Mouse (Mus musculus) small intestine, adult 2 months (tissue): ENCODE data around the gene Olfr1154. TPM values are rescaled to one million over a fixed set of nuclear protein-coding genes. Genes with fewer than 3 reads are reported as not detected.

ENCODE experiments used
- H3K27ac ChIP-seq: fragments of 200-500 bp; 2 replicates; pipeline ENCODE4 v1.5.1; 2012; ENCODE audit warnings: low read depth, low read length, control low read depth, inconsistent platforms; ENCODE audit not compliant: insufficient read depth
- H3K27me3 ChIP-seq: fragments of 200-500 bp; 2 replicates; pipeline ENCODE4 v1.6.1; 2012; ENCODE audit warnings: mild to moderate bottlenecking, moderate library complexity, low read length, inconsistent platforms; ENCODE audit not compliant: control insufficient read depth, insufficient read depth
- H3K36me3 ChIP-seq: fragments of 200-500 bp; 2 replicates; pipeline ENCODE4 v1.6.1; 2012; ENCODE audit warnings: mild to moderate bottlenecking, low read length, control low read depth, inconsistent platforms; ENCODE audit not compliant: control insufficient read depth, insufficient read depth
- H3K4me1 ChIP-seq: fragments of 200-500 bp; 2 replicates; pipeline ENCODE4 v1.6.1; 2012; ENCODE audit warnings: low read length, inconsistent platforms, mixed read lengths; ENCODE audit not compliant: control insufficient read depth, insufficient read depth, insufficient read length
- H3K4me3 ChIP-seq: fragments of 200-500 bp; 2 replicates; pipeline ENCODE4 v1.5.1; 2012; ENCODE audit warnings: low read depth, mild to moderate bottlenecking, control low read depth, inconsistent platforms, low read length, moderate library complexity
- CTCF ChIP-seq: fragments of 200-500 bp; IDR thresholded peaks from 2 replicates; pipeline ENCODE4 v1.5.1; 2012; ENCODE audit warnings: low read depth, mild to moderate bottlenecking, control low read depth, inconsistent platforms, low read length, moderate library complexity, mixed read lengths; ENCODE audit not compliant: insufficient replicate concordance, insufficient read length; ENCODE audit errors: extremely low read depth
- POLR2A ChIP-seq: fragments of 200-500 bp; IDR thresholded peaks from 2 replicates; pipeline ENCODE4 v1.6.1; 2012; ENCODE audit warnings: low read depth, mild to moderate bottlenecking, control low read depth, inconsistent platforms, low read length, moderate library complexity
- WGBS: fragments of 180-500 bp; shearing (Covaris S2); methylation state at CpG from one replicate; pipeline ENCODE4 v1.1.7; 2018; 5-methylcytosine and 5-hydroxymethylcytosine counted together
- polyA plus RNA-seq: library from polyadenylated mRNA; depleted of rRNA; stranded (reverse); fragments of >200 nt; gene quantifications from 2 replicates; pipeline ENCODE4 v1.2.3, GENCODE M21; 2012; rRNA removed

The Olfr1154 gene
- polyA plus RNA-seq: not detected in 2 replicates

DNA sequence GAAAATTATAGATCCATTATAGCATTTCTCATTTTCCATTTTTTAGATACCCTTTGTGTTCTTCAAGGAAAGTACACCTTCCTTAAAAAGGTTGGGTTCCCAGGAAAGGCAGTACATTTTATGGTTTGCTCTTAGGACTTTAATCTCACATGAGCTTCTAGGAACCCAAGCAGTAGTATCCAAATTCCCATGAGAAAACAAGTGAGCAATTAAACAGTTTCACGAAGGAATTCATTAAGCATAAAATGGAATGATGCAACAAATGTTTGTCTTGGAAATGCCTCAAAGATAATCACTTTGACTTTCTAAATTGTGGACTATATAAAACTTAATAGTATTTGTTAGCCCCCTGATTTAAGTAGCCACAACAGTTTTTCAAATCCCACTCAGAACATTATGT lies at the start of gene Olfr1154:
Gene Olfr1154 (minus strand): TSS at position 101 of the 400 bp plus-strand sequence.
- Histone ChIP-seq H3K27ac (no peak within 1 kb of the TSS), H3K27me3 (no peaks in the 10 kb centered on the region), H3K4me3 (no peak within 1 kb of the TSS), H3K4me1 (no peaks in the 10 kb centered on the region), H3K36me3 (no peaks in the 10 kb centered on the region)
- 74% methylated on average over 1 of the region's 1 CpGs for WGBS
- TF ChIP-seq POLR2A (no peak), CTCF (no peak)

DNA sequence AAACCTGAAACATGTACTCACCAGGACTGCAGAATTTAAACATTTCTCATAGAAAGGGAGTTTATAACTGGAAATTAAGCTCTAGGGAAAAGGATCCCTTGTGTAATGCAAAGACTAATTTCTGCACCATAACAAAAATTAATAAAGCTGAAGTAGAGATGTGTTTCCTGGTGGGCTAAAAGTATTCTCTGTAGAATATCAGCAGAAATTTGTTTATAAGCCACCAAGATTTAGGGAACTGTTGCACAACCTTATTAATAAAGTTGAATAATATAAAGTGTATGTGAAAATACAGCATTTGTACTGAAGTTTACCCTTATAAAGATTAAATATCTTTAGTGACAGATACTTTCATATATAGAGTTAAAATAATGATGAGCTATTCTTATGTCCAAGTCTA lies 48.0 kb upstream of the Olfr1154 start, which contains the start of gene Olfr1156:
Gene Olfr1156 (minus strand): TSS at position 101 of the 400 bp plus-strand sequence.
- no peaks in the 10 kb centered on the region for H3K4me1 ChIP-seq
- no peak within 1 kb of the TSS for H3K27ac ChIP-seq
- no peak for TF ChIP-seq CTCF
- no peak for TF ChIP-seq POLR2A
- no peaks in the 10 kb centered on the region for H3K27me3 ChIP-seq
- H3K4me3 ChIP-seq: no peak within 1 kb of the TSS
- H3K36me3 ChIP-seq: no peaks in the 10 kb centered on the region

DNA sequence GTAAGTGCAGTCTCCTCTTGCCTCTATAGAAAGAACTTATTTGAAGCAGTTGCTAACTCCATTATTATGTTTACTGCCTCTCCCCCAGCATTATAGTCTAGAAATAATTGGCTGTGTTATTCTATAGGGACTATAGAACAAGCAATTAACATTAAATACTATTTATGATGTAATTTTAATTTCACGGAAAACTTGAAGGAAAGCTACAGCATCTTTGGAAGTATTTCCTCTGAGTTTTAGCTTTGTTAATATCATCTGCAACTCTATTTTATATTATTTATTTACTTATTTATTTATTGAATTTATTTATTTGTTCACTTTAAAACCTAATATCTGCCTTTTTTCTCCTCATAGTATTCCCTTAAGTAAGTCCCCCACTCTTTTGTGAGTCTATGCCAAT lies 40.1 kb upstream of the Olfr1154 start, which contains the start of gene Olfr1155:
Gene Olfr1155 (minus strand): TSS at position 101 of the 400 bp plus-strand sequence.
- WGBS: 96% methylated on average over 1 of the region's 1 CpGs
- TF ChIP-seq CTCF (no peak), POLR2A (no peak)
- Histone ChIP-seq H3K4me1 (no peaks in the 10 kb centered on the region), H3K4me3 (no peak within 1 kb of the TSS), H3K36me3 (no peaks in the 10 kb centered on the region), H3K27ac (no peak within 1 kb of the TSS), H3K27me3 (no peaks in the 10 kb centered on the region)

DNA sequence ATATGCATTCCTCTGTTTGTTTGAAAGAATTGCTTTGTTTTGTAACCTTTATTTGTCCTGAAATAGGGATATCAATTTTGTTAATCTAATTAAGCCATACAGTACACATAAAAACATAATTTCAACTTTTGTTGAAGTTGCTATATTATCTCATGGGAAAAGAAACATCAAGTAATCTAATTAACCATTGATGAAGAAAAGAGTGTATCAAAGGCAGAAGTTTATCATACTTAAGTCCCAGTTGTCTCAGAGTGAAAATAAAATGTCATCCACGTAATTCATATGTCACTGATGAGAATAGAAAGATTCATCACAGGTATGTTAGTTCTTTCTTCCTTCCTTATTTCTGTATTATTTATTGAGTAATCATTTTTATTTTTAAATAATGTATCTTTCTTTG lies 10.3 kb downstream of the Olfr1154 start, which contains the start of gene Olfr1153:
Gene Olfr1153 (plus strand): TSS at position 301 of the 400 bp plus-strand sequence.
- no peak within 1 kb of the TSS for H3K27ac ChIP-seq
- H3K4me3 ChIP-seq: no peak within 1 kb of the TSS
- WGBS: 56% methylated on average over 1 of the region's 1 CpGs
- H3K27me3 ChIP-seq: no peaks in the 10 kb centered on the region
- H3K4me1 ChIP-seq: no peaks in the 10 kb centered on the region
- no peak for TF ChIP-seq CTCF
- H3K36me3 ChIP-seq: no peaks in the 10 kb centered on the region

DNA sequence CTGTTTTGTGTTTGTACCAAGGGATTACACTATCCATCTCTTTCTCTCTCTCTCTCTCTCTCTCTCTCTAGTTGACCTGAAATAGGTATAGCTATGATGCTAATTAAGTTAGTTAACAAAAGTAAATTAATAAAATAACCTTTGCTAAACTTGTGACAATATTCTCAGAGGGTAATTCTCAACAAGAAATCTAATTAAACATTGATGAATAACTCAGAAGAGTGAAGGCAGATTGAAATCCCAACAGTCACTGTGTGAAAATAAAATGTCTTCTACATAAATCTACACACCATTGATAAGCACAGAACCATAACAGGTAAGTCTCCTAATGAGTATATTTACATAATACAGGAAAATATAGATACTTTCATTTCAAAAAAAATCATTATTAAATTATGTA lies 38.8 kb downstream of the Olfr1154 start, which contains the start of gene Olfr1152:
Gene Olfr1152 (plus strand): TSS at position 301 of the 400 bp plus-strand sequence.
- TF ChIP-seq POLR2A: no peak
- no peak for TF ChIP-seq CTCF
- Histone ChIP-seq H3K4me3 (no peak within 1 kb of the TSS), H3K4me1 (no peaks in the 10 kb centered on the region)

DNA sequence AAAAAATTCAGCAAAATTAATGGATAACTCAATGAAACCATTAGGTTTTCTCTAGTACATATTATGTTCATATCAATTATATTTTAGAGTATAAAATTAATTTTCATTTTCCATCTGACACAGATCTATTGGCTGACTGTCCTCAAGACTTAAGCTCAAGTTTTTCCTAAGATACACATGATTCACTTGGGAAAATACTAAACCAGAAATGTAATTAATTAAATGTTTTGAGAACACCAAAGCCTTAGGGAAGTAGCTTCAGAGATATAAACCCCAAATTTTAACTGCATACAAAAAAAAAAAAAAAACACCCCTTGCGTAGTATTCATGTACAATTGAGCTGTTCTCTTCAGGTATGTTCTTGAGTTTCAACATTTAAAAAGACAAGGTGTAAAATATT lies 49.4 kb downstream of the Olfr1154 start, which contains the start of gene Olfr1151:
Gene Olfr1151 (plus strand): TSS at position 301 of the 400 bp plus-strand sequence.
- TF ChIP-seq CTCF (no peak), POLR2A (no peak)
- H3K4me3 ChIP-seq: no peak within 1 kb of the TSS
- no peaks in the 10 kb centered on the region for H3K27me3 ChIP-seq
- no peaks in the 10 kb centered on the region for H3K36me3 ChIP-seq
- 90% methylated on average over 1 of the region's 1 CpGs for WGBS
- H3K27ac ChIP-seq: no peak within 1 kb of the TSS
- no peaks in the 10 kb centered on the region for H3K4me1 ChIP-seq

More for the DNA sequence above, 38.8 kb downstream of the Olfr1154 start, which contains the start of gene Olfr1152:
- Histone ChIP-seq H3K27ac (no peak within 1 kb of the TSS), H3K36me3 (no peaks in the 10 kb centered on the region), H3K27me3 (no peaks in the 10 kb centered on the region)

Other genes with a start within 250 kb of the Olfr1154 start
- gene Olfr1134, start 246.7 kb downstream of the Olfr1154 start, polyA plus RNA-seq: not detected in 2 replicates
- gene Olfr1135, start 231.5 kb downstream of the Olfr1154 start, polyA plus RNA-seq: not detected in 2 replicates
- not detected in 2 replicates for gene Olfr1136, start 211.2 kb downstream of the Olfr1154 start, polyA plus RNA-seq
- not detected in 2 replicates for gene Olfr1137, start 192.0 kb downstream of the Olfr1154 start, polyA plus RNA-seq
- not detected in 2 replicates for gene Olfr1138, start 165.2 kb downstream of the Olfr1154 start, polyA plus RNA-seq
- not detected in 2 replicates for gene Olfr1140, start 161.4 kb downstream of the Olfr1154 start, polyA plus RNA-seq
- not detected in 2 replicates for gene Olfr1141, start 151.2 kb downstream of the Olfr1154 start, polyA plus RNA-seq
- not detected in 2 replicates for gene Olfr152, start 125.7 kb downstream of the Olfr1154 start, polyA plus RNA-seq
- gene Olfr1143, start 104.6 kb downstream of the Olfr1154 start, polyA plus RNA-seq: not detected in 2 replicates
- gene Olfr1145, start 95.3 kb downstream of the Olfr1154 start, polyA plus RNA-seq: not detected in 2 replicates
- not detected in 2 replicates for gene Olfr1148, start 74.6 kb downstream of the Olfr1154 start, polyA plus RNA-seq
- gene Olfr1150-ps1, start 61.2 kb downstream of the Olfr1154 start, polyA plus RNA-seq: not detected in 2 replicates
- gene Olfr1151, start 49.3 kb downstream of the Olfr1154 start, polyA plus RNA-seq: not detected in 2 replicates
- gene Olfr1152, start 38.7 kb downstream of the Olfr1154 start, polyA plus RNA-seq: not detected in 2 replicates
- not detected in 2 replicates for gene Olfr1153, start 10.2 kb downstream of the Olfr1154 start, polyA plus RNA-seq
- not detected in 2 replicates for gene Olfr1155, start 40.0 kb upstream of the Olfr1154 start, polyA plus RNA-seq
- not detected in 2 replicates for gene Olfr1156, start 47.9 kb upstream of the Olfr1154 start, polyA plus RNA-seq
- not detected in 2 replicates for gene Olfr1157, start 63.1 kb upstream of the Olfr1154 start, polyA plus RNA-seq
- gene Olfr74, start 69.5 kb upstream of the Olfr1154 start, polyA plus RNA-seq: not detected in 2 replicates
- not detected in 2 replicates for gene Olfr1158, start 84.9 kb upstream of the Olfr1154 start, polyA plus RNA-seq
- not detected in 2 replicates for gene Olfr1160, start 103.1 kb upstream of the Olfr1154 start, polyA plus RNA-seq
- not detected in 2 replicates for gene Olfr1161, start 117.6 kb upstream of the Olfr1154 start, polyA plus RNA-seq
- gene Olfr73, start 132.5 kb upstream of the Olfr1154 start, polyA plus RNA-seq: not detected in 2 replicates
- gene Olfr1162, start 146.0 kb upstream of the Olfr1154 start, polyA plus RNA-seq: not detected in 2 replicates
- gene Olfr1163, start 166.7 kb upstream of the Olfr1154 start, polyA plus RNA-seq: not detected in 2 replicates
- not detected in 2 replicates for gene Olfr1164, start 188.8 kb upstream of the Olfr1154 start, polyA plus RNA-seq
- gene Olfr1166, start 223.1 kb upstream of the Olfr1154 start, polyA plus RNA-seq: not detected in 2 replicates